Mouse (Mus musculus): ENCODE results near the gene Rpl34.

Gene Rpl34

GRCm38 (mm10) chr3:130712891-130713290 lies 17.3 kb downstream of the Rpl34 start:
- DNase-seq (ENCODE audit: low spot score): no peak

GRCm38 (mm10) chr3:130710103-130710502 lies 20.1 kb downstream of the Rpl34 start:
- no peak for DNase-seq (ENCODE audit: low spot score)

GRCm38 (mm10) chr3:130708967-130709924 lies 21.0 kb downstream of the Rpl34 start, which contains the start of gene Ostc:
TSS of gene Ostc (minus strand) at chr3:130709444.
- peak; percentile 98 for DNase-seq (ENCODE audit: low spot score)

- DNase-seq (ENCODE audit: low spot score): no peak
Measured at GRCm38 (mm10) chr3:130708529-130708928, 21.7 kb downstream of the Rpl34 start.

DNA sequence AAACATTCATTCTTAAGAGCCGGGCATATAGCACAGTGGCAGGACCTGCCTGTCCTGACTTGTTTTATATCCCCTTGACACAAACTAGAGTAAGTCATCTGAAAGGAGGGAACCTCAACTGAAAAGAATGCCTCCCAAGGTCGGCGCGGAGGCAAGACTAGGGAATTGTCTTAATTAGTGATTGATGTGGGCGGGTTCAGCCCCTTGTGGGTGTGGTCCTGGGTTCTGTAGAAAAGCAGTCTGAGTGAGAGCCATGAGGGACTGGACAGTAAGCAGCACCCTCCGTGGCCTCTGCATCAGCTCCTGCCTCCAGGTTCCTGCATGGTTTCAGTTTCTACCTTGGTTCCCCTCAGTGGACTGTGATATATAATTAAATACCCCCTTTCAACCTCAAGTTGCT lies 27.9 kb downstream of the Rpl34 start:
- no peak for DNase-seq (ENCODE audit: low spot score)

DNA sequence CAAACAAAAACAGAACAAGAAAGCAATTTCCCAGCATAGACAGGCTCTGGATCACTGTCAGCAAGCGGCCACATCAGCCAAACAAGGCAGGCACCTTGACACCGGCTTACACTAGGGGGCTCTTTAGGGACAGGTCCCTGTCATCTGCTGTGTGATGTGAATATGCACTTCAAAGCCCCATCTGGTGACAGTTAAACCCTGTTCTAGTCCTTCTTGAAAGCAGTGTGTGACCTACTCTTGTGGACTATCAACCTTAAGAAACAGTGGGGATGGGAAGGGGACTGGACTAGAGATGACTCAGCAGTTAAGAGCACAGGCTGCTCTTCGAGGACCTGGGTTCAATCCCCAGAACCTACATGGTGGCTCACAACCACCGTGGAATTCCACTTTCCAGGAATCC lies 32.6 kb downstream of the Rpl34 start:
- DNase-seq (ENCODE audit: low spot score): no peak

GRCm38 (mm10) chr3:130694705-130695104 lies 35.5 kb downstream of the Rpl34 start:
- no peak for DNase-seq (ENCODE audit: low spot score)

DNA sequence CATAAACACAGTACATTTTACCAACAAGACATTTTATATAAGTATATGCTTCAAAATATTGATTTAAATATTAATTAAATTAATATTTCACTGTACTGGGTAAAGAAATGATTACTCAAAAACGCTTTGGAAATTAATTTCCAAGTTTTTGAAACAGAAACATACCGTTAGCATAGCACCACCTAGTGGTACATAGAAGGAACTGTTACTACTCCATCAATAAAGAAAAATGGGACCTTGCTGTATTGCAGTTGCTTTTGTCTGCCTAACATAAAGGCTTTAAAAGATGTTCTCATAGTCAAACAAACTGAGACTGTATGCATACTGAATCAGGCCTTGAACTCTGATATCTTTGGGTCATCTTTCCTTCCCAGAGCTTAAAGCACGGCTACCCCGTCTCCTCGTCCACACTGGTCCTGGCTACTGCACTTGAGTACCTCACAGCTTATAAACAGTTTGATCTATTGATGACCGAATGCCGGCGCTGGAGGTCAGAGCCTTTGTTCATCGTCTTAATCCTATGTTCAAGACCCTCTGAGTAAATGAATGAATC lies 36.1 kb downstream of the Rpl34 start:
- no peak for DNase-seq (ENCODE audit: low spot score)

DNA sequence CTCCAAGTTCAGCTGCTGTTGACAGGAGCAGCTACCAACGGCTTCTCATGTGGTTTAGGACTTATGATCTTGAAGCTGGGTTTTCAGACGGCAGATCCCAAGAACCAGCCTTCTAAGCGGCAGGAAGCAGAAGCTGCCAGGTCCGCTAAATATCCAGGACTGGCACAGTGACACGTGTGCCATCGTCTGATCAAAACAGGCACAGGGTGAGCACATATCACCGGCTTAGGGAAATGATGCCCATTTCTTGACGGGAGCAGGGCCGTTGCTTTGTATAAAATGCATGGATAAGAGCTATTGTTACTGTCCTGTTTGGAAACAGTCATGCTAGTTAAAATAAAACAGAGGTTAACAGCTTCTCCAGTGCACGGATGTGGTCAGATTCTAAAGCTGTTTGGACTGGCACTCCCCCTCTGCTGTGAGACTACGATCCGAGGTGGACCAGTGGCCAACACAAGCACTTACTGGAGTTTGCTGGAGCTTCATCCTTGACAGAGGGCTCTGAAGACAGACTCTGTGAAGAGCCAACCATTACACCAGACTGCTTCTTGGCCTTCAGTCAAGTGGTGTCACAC lies 38.5 kb downstream of the Rpl34 start:
- DNase-seq (ENCODE audit: low spot score): no peak

GRCm38 (mm10) chr3:130690834-130691595 lies 39.2 kb downstream of the Rpl34 start:
- DNase-seq (ENCODE audit: low spot score): peak; percentile 78

DNA sequence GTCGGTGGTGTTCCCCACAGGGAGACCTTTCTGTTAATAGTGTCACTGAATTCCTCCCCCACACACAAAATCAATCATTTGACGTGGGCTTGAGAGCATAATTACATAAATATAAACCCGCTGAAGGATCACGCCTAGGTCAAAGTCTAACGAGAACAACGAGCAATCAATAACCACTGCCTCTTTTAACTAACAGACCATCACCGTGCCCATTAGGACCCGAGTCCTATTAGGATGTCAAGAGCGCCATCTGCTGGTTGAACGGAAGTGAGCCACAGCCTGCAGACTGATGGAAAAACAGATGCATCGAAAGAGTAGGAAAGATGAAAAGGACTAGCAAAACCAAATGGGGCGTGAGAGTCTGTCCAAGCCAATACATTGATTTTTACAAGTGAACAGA lies 40.6 kb downstream of the Rpl34 start:
- peak; percentile 72 for DNase-seq (ENCODE audit: low spot score)

GRCm38 (mm10) chr3:130687051-130687450 lies 43.1 kb downstream of the Rpl34 start:
- no peak for DNase-seq (ENCODE audit: low spot score)

GRCm38 (mm10) chr3:130685014-130685366 lies 45.2 kb downstream of the Rpl34 start:
- DNase-seq (ENCODE audit: low spot score): no peak

GRCm38 (mm10) chr3:130684276-130685013 lies 45.8 kb downstream of the Rpl34 start:
- no peak for DNase-seq (ENCODE audit: low spot score)

GRCm38 (mm10) chr3:130683836-130684235 lies 46.4 kb downstream of the Rpl34 start:
- DNase-seq (ENCODE audit: low spot score): no peak

DNA sequence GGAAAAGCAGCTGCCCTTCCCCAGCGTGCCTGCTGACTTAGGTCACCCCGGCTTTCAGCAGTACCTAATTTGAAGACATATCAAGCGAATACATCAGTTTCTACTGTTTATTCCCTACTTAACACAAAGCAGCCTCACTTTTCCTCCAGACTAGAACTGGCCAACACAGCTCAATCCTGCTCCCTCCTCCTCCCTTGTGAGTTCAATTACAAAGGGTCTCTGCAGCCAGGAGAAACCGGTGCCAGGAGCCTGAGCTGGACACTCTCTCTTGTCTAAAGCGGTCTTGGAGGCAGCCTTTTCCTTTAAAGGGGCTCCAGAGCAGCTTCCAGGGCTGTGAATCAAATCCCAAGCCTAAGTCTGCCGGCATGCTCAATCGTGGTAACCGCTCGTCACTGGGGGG lies 48.0 kb downstream of the Rpl34 start:
- DNase-seq (ENCODE audit: low spot score): no peak

GRCm38 (mm10) chr3:130681226-130681625 lies 49.0 kb downstream of the Rpl34 start:
- DNase-seq (ENCODE audit: low spot score): no peak

- no peak for DNase-seq (ENCODE audit: low spot score)
Measured at GRCm38 (mm10) chr3:130677671-130678460, 52.3 kb downstream of the Rpl34 start.

All from c-Kit-positive CD71-positive TER-119-positive erythroid progenitor cells, embryonic 14.5 days (primary cell).